Mouse (Mus musculus) MEL (cell line): ENCODE measurements around the gene Ppp1cc. TPM values are rescaled to one million over a fixed set of nuclear protein-coding genes. Genes with fewer than 3 reads are reported as not detected.

Experiments used
- DNase-seq: peaks from one replicate; pipeline ENCODE4 v3.0.0; 2011; ENCODE audit warnings: low read depth, low spot score
- H3K27ac ChIP-seq: 2 replicates; pipeline ENCODE4 v1.5.1; 2012; ENCODE audit warnings: low read depth, mild to moderate bottlenecking, control low read depth, low read length, moderate library complexity; ENCODE audit not compliant: control insufficient read depth
- H3K27me3 ChIP-seq, 2 experiments: fragments of 150-350 bp in 1 of 2; sonication (generic) in 1 of 2; 2 replicates each; pipeline ENCODE4 v1.6.1; 2012; ENCODE audit warnings: low read length in 2 of 2, mild to moderate bottlenecking in 2 of 2, improper control_type of control experiment in 1 of 2, moderate library complexity in 1 of 2; ENCODE audit not compliant: insufficient read depth in 2 of 2, control insufficient read depth in 1 of 2
- H3K36me3 ChIP-seq, 2 experiments: 2 replicates each; pipeline ENCODE4 v1.6.1; 2012 to 2014; ENCODE audit warnings: low read length in 2 of 2, improper control_type of control experiment in 1 of 2, inconsistent platforms in 1 of 2, mild to moderate bottlenecking in 1 of 2; ENCODE audit not compliant: insufficient read depth in 2 of 2, control insufficient read depth in 1 of 2
- H3K4me1 ChIP-seq, 2 experiments: fragments of 150-350 bp in 1 of 2; sonication (generic) in 1 of 2; 2 replicates each; pipeline ENCODE4 v1.6.1; 2012; ENCODE audit warnings: low read length in 2 of 2, improper control_type of control experiment in 1 of 2, mild to moderate bottlenecking in 1 of 2; ENCODE audit not compliant: insufficient read depth in 2 of 2, control insufficient read depth in 1 of 2
- H3K4me3 ChIP-seq, 2 experiments: fragments of 150-350 bp in 1 of 2; sonication (generic) in 1 of 2; 2 replicates each; pipeline ENCODE4 v1.5.1; 2012; ENCODE audit warnings: low read depth in 2 of 2, low read length in 2 of 2, mild to moderate bottlenecking in 2 of 2, moderate library complexity in 2 of 2, control low read depth in 1 of 2, improper control_type of control experiment in 1 of 2; ENCODE audit not compliant: control insufficient read depth in 1 of 2, insufficient read depth in 1 of 2
- H3K79me2 ChIP-seq: 2 replicates; pipeline ENCODE4 v1.6.1; 2012; ENCODE audit warnings: mild to moderate bottlenecking, low read length, moderate library complexity; ENCODE audit not compliant: control insufficient read depth, poor library complexity, insufficient read depth
- H3K9ac ChIP-seq: 2 replicates; pipeline ENCODE4 v1.6.1; 2012; ENCODE audit warnings: low read depth, mild to moderate bottlenecking, control low read depth, low read length, moderate library complexity; ENCODE audit not compliant: control insufficient read depth, poor library complexity, severe bottlenecking
- H3K9me3 ChIP-seq: fragments of 150-350 bp; sonication (generic); replicated peaks from 2 replicates; pipeline ENCODE4 v1.6.1; 2012; ENCODE audit warnings: mild to moderate bottlenecking, low read length, improper control_type of control experiment, moderate library complexity; ENCODE audit not compliant: insufficient read depth
- CHD2 ChIP-seq: IDR thresholded peaks from 2 replicates; pipeline ENCODE4 v1.6.1; 2011; ENCODE audit warnings: low read length, improper control_type of control experiment
- ELF1 ChIP-seq: IDR thresholded peaks from 2 replicates; pipeline ENCODE4 v1.6.1; 2014; ENCODE audit warnings: low read depth, mild to moderate bottlenecking, inconsistent platforms, low read length, improper control_type of control experiment, moderate library complexity
- EP300 ChIP-seq, 2 experiments: IDR thresholded peaks; 2 replicates each; pipeline ENCODE4 v1.6.1; 2011; ENCODE audit warnings: improper control_type of control experiment in 2 of 2, low read length in 2 of 2, low read depth in 1 of 2, mild to moderate bottlenecking in 1 of 2
- ETS1 ChIP-seq: IDR thresholded peaks from 2 replicates; pipeline ENCODE4 v1.6.1; 2012; ENCODE audit warnings: low read depth, mild to moderate bottlenecking, inconsistent platforms, low read length, improper control_type of control experiment, moderate library complexity
- GABPA ChIP-seq: IDR thresholded peaks from 2 replicates; pipeline ENCODE4 v1.6.1; 2012; ENCODE audit warnings: low read depth, mild to moderate bottlenecking, inconsistent platforms, low read length, improper control_type of control experiment, moderate library complexity
- JUND ChIP-seq: IDR thresholded peaks from 2 replicates; pipeline ENCODE4 v1.6.1; 2011; ENCODE audit warnings: low read depth, mild to moderate bottlenecking, improper control_type of control experiment, low read length
- MAFK ChIP-seq: IDR thresholded peaks from 2 replicates; pipeline ENCODE4 v1.6.1; 2011; ENCODE audit warnings: low read depth, mild to moderate bottlenecking, low read length, improper control_type of control experiment, borderline replicate concordance
- MEF2A ChIP-seq: IDR thresholded peaks from 2 replicates; pipeline ENCODE4 v1.6.1; 2014; ENCODE audit warnings: low read depth, mild to moderate bottlenecking, inconsistent platforms, low read length, improper control_type of control experiment; ENCODE audit not compliant: poor library complexity, insufficient replicate concordance, severe bottlenecking; ENCODE audit errors: extremely low read depth
- MYC ChIP-seq: IDR thresholded peaks from 2 replicates; pipeline ENCODE4 v1.6.1; 2011; ENCODE audit warnings: low read depth, mild to moderate bottlenecking, low read length, improper control_type of control experiment, moderate library complexity
- NELFE ChIP-seq: IDR thresholded peaks from 2 replicates; pipeline ENCODE4 v1.6.1; 2011; ENCODE audit warnings: low read depth, low read length, improper control_type of control experiment
- NRF1 ChIP-seq: IDR thresholded peaks from 2 replicates; pipeline ENCODE4 v1.6.1; 2014; ENCODE audit warnings: low read depth, mild to moderate bottlenecking, inconsistent platforms, low read length, improper control_type of control experiment, moderate library complexity; ENCODE audit not compliant: poor library complexity, insufficient read depth, severe bottlenecking
- POLR2A ChIP-seq, 2 experiments: IDR thresholded peaks; 2 replicates each; pipeline ENCODE4 v1.6.1; 2011 to 2012; ENCODE audit warnings: low read length in 2 of 2, mild to moderate bottlenecking in 2 of 2, control low read depth in 1 of 2, improper control_type of control experiment in 1 of 2, low read depth in 1 of 2, moderate library complexity in 1 of 2; ENCODE audit not compliant: control insufficient read depth in 1 of 2, insufficient read depth in 1 of 2, poor library complexity in 1 of 2
- POLR2AphosphoS5 ChIP-seq: IDR thresholded peaks from 2 replicates; pipeline ENCODE4 v1.6.1; 2012; ENCODE audit warnings: low read depth, borderline replicate concordance, mild to moderate bottlenecking, inconsistent platforms, low read length, moderate library complexity, mixed read lengths
- RAD21 ChIP-seq: IDR thresholded peaks from 2 replicates; pipeline ENCODE4 v1.6.1; 2011; ENCODE audit warnings: mild to moderate bottlenecking, low read depth, low read length, improper control_type of control experiment
- RCOR1 ChIP-seq: IDR thresholded peaks from 2 replicates; pipeline ENCODE4 v1.6.1; 2012; ENCODE audit warnings: low read depth, mild to moderate bottlenecking, inconsistent platforms, low read length, improper control_type of control experiment
- TAL1 ChIP-seq: IDR thresholded peaks from 2 replicates; pipeline ENCODE4 v1.6.1; 2012; ENCODE audit warnings: mild to moderate bottlenecking, inconsistent platforms, low read length, moderate library complexity, mixed read lengths
- USF1 ChIP-seq: IDR thresholded peaks from 2 replicates; pipeline ENCODE4 v1.6.1; 2014; ENCODE audit warnings: low read depth, mild to moderate bottlenecking, inconsistent platforms, low read length, improper control_type of control experiment, moderate library complexity
- ZC3H11A ChIP-seq: IDR thresholded peaks from 2 replicates; pipeline ENCODE4 v1.6.1; 2012; ENCODE audit warnings: low read depth, mild to moderate bottlenecking, inconsistent platforms, low read length, improper control_type of control experiment
- ZNF384 ChIP-seq: IDR thresholded peaks from 2 replicates; pipeline ENCODE4 v1.6.1; 2012; ENCODE audit warnings: low read depth, mild to moderate bottlenecking, inconsistent platforms, low read length, improper control_type of control experiment
- polyA plus RNA-seq, 2 experiments: library from polyadenylated mRNA; stranded (reverse) in 1 of 2; unstranded in 1 of 2; fragments of >175 nt in 1 of 2; fragments of >200 nt in 1 of 2; gene quantifications; 2 replicates each; pipeline versions ENCODE4 v1.2.1 to v1.2.4; 2012; ENCODE audit warnings: low replicate concordance in 2 of 2, low read depth in 1 of 2; ENCODE audit not compliant: insufficient read length in 2 of 2, insufficient read depth in 1 of 2, missing spikeins in 1 of 2
- total RNA-seq: library from RNA; depleted of rRNA; stranded (reverse); fragments of 300-350 nt; gene quantifications from 2 replicates; pipeline ENCODE4 v1.2.3, GENCODE M21; 2012

The Ppp1cc gene
- total and polyA plus RNA-seq, 3 experiments, result 305 to 420 TPM; not detected in 1

GRCm38 (mm10) chr5:122154006-122154405, 4.1 kb upstream of the Ppp1cc start:
- no peak for DNase-seq
- no peak overlapping the region for H3K4me3 ChIP-seq
- peaks cover 0 to 7% of the 10 kb centered on the region in 2 experiments; a peak in 2 of 4 replicates for H3K36me3 ChIP-seq
- TF ChIP-seq USF1 (no peak), JUND (no peak), TAL1 (no peak), CHD2 (no peak), NRF1 (no peak), RCOR1 (no peak), MYC (no peak), POLR2A (IDR thresholded peaks at IDR 0.05; ENCODE audit: control insufficient read depth in 1 of 2, insufficient read depth in 1 of 2, low read depth in 1 of 2, low read length in 2 of 2, poor library complexity in 1 of 2) (no peak)
- peaks cover 12% of the 10 kb centered on the region for H3K79me2 ChIP-seq
- H3K4me1 ChIP-seq, result peaks cover 0 to 11% of the 10 kb centered on the region in 2 experiments; a peak in 2 of 4 replicates
- no peak overlapping the region for H3K27ac ChIP-seq
- no peaks in the 10 kb centered on the region for H3K27me3 ChIP-seq
- H3K9me3 ChIP-seq, result no peaks in the 10 kb centered on the region
- no peak overlapping the region for H3K9ac ChIP-seq

- no peak for TF ChIP-seq GABPA
- TF ChIP-seq POLR2A (IDR thresholded peaks at IDR 0.05; ENCODE audit: control insufficient read depth in 1 of 2, insufficient read depth in 1 of 2, low read depth in 1 of 2, low read length in 2 of 2, poor library complexity in 1 of 2), result 0 out of 4 replicates have a peak, but pooled peaks of 1 of the 2 experiments have one; percentile 5
- TF ChIP-seq ZC3H11A, result no peak
- no peak for TF ChIP-seq JUND
- no peak for TF ChIP-seq USF1
- no peak for TF ChIP-seq NELFE
- TF ChIP-seq ZNF384, result no peak
- TF ChIP-seq, all 39 proteins: peak for 1
- H3K9me3 ChIP-seq, result no peaks in the 10 kb centered on the region
- no peak overlapping the region for H3K27ac ChIP-seq
- no peaks in the 10 kb centered on the region for H3K27me3 ChIP-seq
- H3K4me1 ChIP-seq, result peaks cover under 1 to 14% of the 10 kb centered on the region in 2 experiments; a peak in 2 of 4 replicates
- peaks cover 0 to 9% of the 10 kb centered on the region in 2 experiments; a peak in 2 of 4 replicates for H3K36me3 ChIP-seq
- DNase-seq, result no peak
- H3K9ac ChIP-seq, result no peak overlapping the region
- H3K79me2 ChIP-seq, result peaks cover 20% of the 10 kb centered on the region
- no peak overlapping the region for H3K4me3 ChIP-seq
Measured at GRCm38 (mm10) chr5:122154782-122155181, 3.3 kb upstream of the Ppp1cc start.

- H3K9ac ChIP-seq, result no peak overlapping the region
- peaks cover 28% of the 10 kb centered on the region for H3K79me2 ChIP-seq
- TF ChIP-seq NELFE, result no peak
- TF ChIP-seq POLR2AphosphoS5, result no peak
- TF ChIP-seq ETS1, result no peak
- no peak for TF ChIP-seq ZC3H11A
- no peak for TF ChIP-seq ELF1
- no peak for TF ChIP-seq MEF2A
- no peak for TF ChIP-seq ZNF384
- no peak for TF ChIP-seq RAD21
- no peak for TF ChIP-seq EP300 (IDR thresholded peaks at IDR 0.05; ENCODE audit: low read depth in 1 of 2, low read length in 2 of 2)
- TF ChIP-seq MAFK, result no peak
- no peak overlapping the region for H3K27ac ChIP-seq
- DNase-seq, result no peak
- H3K4me1 ChIP-seq, result peaks cover 2 to 22% of the 10 kb centered on the region in 2 experiments; a peak in 3 of 4 replicates
- H3K36me3 ChIP-seq, result peaks cover 2 to 18% of the 10 kb centered on the region in 2 experiments; a peak in 3 of 4 replicates
- no peaks in the 10 kb centered on the region for H3K9me3 ChIP-seq
- H3K4me3 ChIP-seq, result no peak overlapping the region
- H3K27me3 ChIP-seq, result no peaks in the 10 kb centered on the region
Measured at GRCm38 (mm10) chr5:122155613-122156012, 2.5 kb upstream of the Ppp1cc start.
